Mouse (Mus musculus): ENCODE results near the gene S1pr4.

The S1pr4 gene

GRCm38 (mm10) chr10:81519227-81519977, 19.5 kb upstream of the S1pr4 start:
- DNase-seq (ENCODE audit: low read depth, low spot score): no peak

DNA sequence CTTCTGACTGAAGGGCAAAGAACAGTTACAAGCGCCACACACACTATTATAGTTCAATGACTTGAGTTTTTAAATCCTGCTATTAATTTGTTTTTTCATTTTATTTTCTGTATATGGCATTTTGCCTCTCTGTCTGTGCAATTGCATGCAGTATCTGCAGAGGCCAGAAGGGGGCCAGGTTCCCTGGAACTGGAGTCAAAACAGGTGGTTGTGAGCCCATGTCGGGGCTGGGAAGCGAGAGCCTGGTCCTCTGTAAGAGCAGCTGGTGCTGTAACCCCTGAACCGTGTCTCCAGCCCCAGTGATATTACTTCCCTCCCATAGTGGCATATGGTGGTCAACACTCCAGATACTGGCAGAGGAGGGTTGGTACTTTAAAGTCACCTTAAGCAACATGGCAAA, 18.6 kb upstream of the S1pr4 start:
- DNase-seq (ENCODE audit: low read depth, low spot score): no peak

DNA sequence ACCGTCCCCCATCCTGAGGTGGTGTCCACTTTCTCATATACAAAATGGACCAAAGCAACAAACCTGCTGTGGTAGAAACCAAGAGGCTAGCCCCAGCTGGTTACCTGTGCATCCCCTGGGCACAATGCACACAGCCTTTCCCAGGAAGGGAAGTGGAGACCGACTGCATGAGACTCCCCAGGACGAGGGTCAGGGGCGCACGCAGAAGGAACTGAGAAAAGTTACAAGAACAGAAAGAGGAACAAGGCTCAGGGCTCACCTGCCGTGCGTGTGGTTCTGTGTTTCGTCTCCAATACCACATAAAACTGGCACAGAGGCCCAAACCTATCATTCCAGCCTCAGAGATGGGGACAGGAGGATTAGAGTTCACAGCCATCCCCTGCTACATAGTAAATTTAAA, 17.3 kb upstream of the S1pr4 start:
- DNase-seq (ENCODE audit: low read depth, low spot score): no peak

DNA sequence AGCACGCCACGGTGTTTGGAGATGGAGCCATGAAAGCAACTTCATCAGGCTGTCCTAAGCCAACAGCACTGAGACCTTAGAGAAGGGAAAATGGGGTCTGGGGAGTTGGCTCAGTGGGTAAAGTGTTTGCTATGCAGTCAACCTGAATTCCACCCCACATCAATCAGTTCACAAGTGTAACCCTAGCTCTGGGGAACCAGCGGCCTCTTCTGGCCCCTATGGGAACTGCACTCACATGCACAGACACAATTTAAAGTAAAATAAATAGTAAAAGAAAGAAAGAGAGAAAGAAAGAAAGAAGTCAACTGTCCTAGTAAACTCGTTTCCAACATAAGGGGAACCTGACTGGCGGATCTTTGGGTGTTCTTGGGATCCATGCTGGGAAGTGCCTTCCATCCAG, 13.9 kb upstream of the S1pr4 start:
- no peak for DNase-seq (ENCODE audit: low read depth, low spot score)

DNA sequence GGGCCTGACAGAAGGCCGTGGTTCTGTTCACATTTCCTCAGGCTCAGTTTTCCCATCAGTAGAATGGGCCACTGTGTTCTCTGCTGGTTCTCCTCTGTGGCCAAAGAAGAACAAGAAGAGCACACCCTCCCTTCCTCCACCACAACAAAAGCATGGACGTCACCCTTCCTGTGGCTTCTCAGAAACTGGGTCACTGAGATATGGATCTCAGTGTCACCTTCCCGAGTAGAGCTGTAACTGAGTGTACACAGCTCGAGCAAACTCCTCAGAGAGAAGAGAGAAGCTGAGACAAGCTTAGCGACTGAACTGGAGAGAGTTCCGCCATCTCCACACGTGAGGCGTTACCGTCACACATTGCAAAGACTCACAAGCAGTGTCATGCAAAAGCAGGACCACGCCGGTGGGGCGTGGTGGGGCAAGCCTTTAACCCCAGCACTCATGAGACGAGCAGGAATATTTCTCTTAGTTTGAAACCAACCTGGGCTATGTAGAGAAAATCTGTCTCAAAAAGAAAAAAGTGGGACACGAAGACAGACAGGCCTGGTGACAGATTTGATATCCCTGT, 10.4 kb upstream of the S1pr4 start:
- no peak for DNase-seq (ENCODE audit: low read depth, low spot score)

DNA sequence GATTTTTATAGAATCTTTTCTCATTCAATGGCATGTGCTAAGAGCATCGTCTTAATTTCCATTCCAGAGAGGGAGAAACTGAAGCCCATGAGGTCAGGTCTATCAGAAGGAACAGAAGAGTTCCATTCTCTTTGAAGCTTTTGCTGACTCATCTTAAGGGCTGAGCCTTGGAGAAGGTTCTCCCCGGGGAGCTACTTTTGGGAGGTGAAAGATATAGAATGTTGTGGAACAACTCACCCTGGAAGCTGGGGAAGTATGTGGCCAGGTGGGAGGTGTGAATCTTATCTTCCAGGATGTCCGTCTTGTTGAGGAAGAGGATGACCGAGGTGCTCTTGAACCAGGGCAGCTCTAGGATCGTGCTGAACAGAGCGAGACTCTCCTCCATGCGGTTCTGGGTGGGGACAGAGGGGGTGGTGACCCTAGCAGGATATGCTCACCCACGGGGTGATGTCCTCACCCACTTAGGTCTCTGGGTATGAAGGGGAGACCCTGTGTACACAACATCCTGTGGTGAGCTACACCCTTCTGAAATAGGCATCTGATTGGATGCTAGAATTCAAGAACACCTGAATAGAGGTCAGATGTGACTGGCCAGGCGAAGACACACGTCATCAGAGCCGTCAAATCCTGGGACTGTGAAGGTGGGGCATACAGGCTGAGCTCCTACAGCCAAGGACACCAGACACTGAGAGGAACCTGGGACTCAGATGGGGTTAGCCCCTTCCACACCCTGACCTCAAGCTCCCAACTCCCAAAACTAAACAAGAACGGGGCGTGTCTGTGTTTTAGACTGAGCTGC, 8.0 kb upstream of the S1pr4 start:
- DNase-seq (ENCODE audit: low read depth, low spot score): no peak

- no peak for DNase-seq (ENCODE audit: low read depth, low spot score)
Measured at GRCm38 (mm10) chr10:81507095-81507494, 7.2 kb upstream of the S1pr4 start.

DNA sequence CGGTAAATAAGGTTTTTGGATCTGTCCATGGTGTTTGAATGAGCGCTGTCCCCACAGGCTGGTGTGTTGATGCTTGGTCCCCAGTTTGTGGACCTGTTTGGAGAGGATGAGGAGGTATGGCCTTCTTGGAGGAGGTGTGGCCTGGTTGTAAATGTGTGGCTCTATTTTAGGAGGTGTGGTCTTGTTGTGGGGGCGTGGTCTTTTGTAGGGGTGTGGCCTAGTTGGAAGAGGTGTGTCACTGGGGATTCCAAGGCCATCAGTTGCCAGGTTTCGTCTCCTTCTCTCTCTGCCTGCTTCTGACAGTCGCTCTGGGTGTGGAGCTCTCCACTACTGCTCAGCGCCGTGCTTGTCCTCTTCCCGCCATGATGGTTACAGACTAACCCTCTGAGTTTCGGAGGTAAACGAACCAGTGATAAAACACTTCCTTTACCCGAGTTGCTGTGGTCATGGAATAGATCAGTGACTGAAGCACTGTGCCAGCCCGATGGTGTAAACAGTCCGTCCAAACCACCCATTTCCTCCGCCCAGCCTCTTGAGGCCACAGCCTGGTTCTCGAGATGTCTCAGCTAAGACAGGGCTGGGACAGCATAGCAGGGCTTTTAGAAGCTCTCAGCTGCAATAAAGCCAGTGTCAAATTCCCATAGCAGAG, 5.2 kb upstream of the S1pr4 start:
- DNase-seq (ENCODE audit: low read depth, low spot score): no peak

DNA sequence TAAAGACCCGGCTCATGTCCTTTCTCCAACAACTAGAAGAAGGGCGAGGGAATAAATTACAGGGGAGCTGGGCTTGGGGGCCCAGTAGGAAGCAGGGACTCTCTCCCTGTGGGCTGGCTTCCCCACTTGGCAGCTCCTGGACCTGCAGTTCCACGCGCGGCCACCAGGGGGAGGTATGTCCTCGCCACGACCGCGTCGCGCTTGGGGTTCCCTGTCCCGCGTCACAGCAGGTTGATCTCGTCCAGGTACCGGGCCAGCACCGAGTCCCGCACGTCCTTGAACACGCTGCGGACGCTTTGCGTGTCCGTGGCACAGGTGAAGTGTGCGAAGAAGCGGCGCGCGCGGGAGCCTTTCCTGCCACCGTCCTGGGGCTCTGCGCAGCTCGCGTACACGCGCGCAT, 2.7 kb upstream of the S1pr4 start:
- no peak for DNase-seq (ENCODE audit: low read depth, low spot score)

DNA sequence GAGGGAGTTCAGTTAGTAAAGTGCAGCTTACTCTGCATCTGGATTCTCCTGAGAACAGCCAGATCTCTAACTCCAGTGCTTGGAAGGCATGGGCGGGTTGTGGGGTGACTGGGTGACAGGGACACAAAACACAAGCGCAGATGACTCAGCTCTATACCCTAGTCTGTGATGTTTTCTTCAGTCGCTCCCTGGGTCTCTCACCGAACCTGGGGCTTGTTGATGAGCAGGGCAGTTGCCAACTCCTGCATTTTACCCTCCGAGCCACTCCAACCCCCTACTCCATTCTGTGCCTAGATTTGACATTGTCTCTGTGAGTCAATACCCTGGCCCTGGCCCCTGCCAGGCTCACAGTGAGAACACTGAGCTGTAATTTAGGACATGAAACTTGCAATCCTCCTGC, 1.9 kb upstream of the S1pr4 start:
- no peak for DNase-seq (ENCODE audit: low read depth, low spot score)

- no peak for DNase-seq (ENCODE audit: low read depth, low spot score)
Measured at GRCm38 (mm10) chr10:81499250-81499901, 556 bp downstream of the S1pr4 start.

- DNase-seq (ENCODE audit: low read depth, low spot score): no peak
Measured at GRCm38 (mm10) chr10:81498316-81499249, 1.3 kb downstream of the S1pr4 start.

DNA sequence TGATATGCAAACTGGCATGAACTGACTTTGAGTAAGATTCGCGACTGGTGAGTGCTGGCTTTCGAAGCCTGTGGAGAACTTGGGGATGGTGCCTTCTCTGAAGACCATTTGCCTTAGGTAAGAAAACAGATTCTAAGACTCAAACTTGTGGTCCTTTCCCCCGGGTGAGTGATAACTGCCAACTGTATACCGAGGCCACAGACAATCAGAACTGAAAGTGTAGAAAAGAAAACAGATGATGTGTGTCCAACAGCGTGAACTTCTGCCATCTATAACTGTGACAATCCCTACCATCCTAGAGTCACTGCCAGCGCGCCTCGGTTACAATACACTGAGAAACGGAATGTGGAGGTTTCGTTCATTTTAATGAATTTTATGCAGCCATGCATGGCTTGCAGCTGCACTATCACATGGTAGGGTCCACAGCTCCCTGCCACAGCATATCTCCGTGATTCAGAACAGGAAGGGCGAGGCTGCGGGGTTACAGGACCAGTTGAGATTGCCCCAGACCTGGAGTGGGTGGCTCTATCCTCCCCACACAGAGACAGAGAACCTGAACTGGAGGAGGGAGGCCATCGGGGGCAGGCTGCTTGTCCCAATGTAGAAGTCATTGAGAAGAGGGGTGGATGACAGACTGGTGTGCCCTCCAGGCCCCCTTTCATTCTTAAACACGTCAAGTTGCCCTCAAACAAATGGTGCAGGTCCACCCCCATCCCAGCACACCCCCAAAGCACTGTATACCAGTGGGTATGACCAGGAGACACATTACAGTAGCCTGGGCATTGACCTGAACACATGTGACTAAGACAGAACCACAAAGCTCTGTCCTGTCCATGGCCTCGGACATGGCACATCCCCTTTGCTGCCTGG, 2.3 kb downstream of the S1pr4 start:
- DNase-seq (ENCODE audit: low read depth, low spot score): no peak

GRCm38 (mm10) chr10:81496969-81497368, 3.0 kb downstream of the S1pr4 start:
- DNase-seq (ENCODE audit: low read depth, low spot score): no peak

DNA sequence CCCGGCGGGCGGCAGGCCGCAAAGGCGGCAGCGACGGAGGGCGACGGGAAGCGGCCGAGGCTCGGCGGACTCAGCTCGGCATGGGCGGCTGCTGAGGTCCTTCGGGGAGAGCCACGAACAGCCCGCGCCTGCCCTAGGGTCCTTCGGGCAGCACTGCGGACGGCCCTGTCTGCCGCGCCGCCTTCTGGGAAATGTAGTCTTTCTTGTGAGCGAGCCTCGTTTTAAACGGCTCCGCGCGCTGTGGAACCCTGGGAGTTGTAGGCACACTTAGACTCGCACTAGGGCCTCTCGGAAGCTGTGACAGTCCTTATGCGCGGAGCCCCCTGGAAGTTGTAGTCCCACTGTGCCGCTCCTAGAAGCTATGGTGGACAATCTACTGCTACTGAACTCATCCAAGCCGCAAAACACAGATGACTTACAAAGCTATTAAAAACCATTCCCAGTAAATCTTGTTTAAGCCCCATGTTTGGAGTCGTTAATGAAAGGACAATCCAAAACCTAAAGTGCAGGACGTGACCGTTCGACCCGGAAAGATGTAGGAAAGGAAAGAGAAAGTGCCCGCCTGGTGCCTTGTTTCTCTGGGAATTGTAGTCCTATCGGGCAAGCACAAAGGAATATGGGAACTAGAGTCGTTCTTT, 3.5 kb downstream of the S1pr4 start, which contains the start of gene Ncln:
Gene Ncln, minus strand, starts transcription at position 129 of the 638 bp plus-strand sequence.
- peak; percentile 98 for DNase-seq (ENCODE audit: low read depth, low spot score)

- DNase-seq (ENCODE audit: low read depth, low spot score): no peak
Measured at GRCm38 (mm10) chr10:81495616-81496263, 4.2 kb downstream of the S1pr4 start.

GRCm38 (mm10) chr10:81495151-81495550, 4.8 kb downstream of the S1pr4 start:
- no peak for DNase-seq (ENCODE audit: low read depth, low spot score)

GRCm38 (mm10) chr10:81494260-81495041, 5.5 kb downstream of the S1pr4 start:
- DNase-seq (ENCODE audit: low read depth, low spot score): no peak

All from brain, embryonic 18.5 days (tissue).